Mouse (Mus musculus): ENCODE results near the gene Vwa8. TPM values are rescaled to one million over a fixed set of nuclear protein-coding genes. Genes with fewer than 3 reads are reported as not detected.

The Vwa8 gene
- polyA plus RNA-seq, 1 experiment: 8.8 TPM

- TF ChIP-seq CTCF (IDR thresholded peaks at IDR 0.05; ENCODE audit: borderline replicate concordance, extremely low read depth, insufficient read depth, insufficient read length): no peak
- TF ChIP-seq POLR2A (IDR thresholded peaks at IDR 0.05; ENCODE audit: borderline replicate concordance, extremely low read depth, insufficient read depth, insufficient read length, poor library complexity, severe bottlenecking): no peak
- no peak for DNase-seq (ENCODE audit: low read depth)
Observed at GRCm38 (mm10) chr14:78848477-78848876, 375 bp upstream of the Vwa8 start.

GRCm38 (mm10) chr14:78849961-78850578 is 1.2 kb downstream of the Vwa8 start:
- DNase-seq (ENCODE audit: low read depth): peak; percentile 9
- TF ChIP-seq CTCF (IDR thresholded peaks at IDR 0.05; ENCODE audit: borderline replicate concordance, extremely low read depth, insufficient read depth, insufficient read length) (no peak), POLR2A (IDR thresholded peaks at IDR 0.05; ENCODE audit: borderline replicate concordance, extremely low read depth, insufficient read depth, insufficient read length, poor library complexity, severe bottlenecking) (no peak)

GRCm38 (mm10) chr14:78850666-78851065 is 1.8 kb downstream of the Vwa8 start:
- TF ChIP-seq CTCF (IDR thresholded peaks at IDR 0.05; ENCODE audit: borderline replicate concordance, extremely low read depth, insufficient read depth, insufficient read length): no peak
- no peak for TF ChIP-seq POLR2A (IDR thresholded peaks at IDR 0.05; ENCODE audit: borderline replicate concordance, extremely low read depth, insufficient read depth, insufficient read length, poor library complexity, severe bottlenecking)
- DNase-seq (ENCODE audit: low read depth): peak; percentile 20

- peak; percentile 12 for DNase-seq (ENCODE audit: low read depth)
- no peak for TF ChIP-seq CTCF (IDR thresholded peaks at IDR 0.05; ENCODE audit: borderline replicate concordance, extremely low read depth, insufficient read depth, insufficient read length)
- no peak for TF ChIP-seq POLR2A (IDR thresholded peaks at IDR 0.05; ENCODE audit: borderline replicate concordance, extremely low read depth, insufficient read depth, insufficient read length, poor library complexity, severe bottlenecking)
Observed at GRCm38 (mm10) chr14:78851366-78851765, 2.5 kb downstream of the Vwa8 start.

- TF ChIP-seq CTCF (IDR thresholded peaks at IDR 0.05; ENCODE audit: borderline replicate concordance, extremely low read depth, insufficient read depth, insufficient read length): no peak
- no peak for TF ChIP-seq POLR2A (IDR thresholded peaks at IDR 0.05; ENCODE audit: borderline replicate concordance, extremely low read depth, insufficient read depth, insufficient read length, poor library complexity, severe bottlenecking)
Observed at GRCm38 (mm10) chr14:78852401-78853246, 3.8 kb downstream of the Vwa8 start.

GRCm38 (mm10) chr14:78861156-78861555 is 12.3 kb downstream of the Vwa8 start:
- TF ChIP-seq CTCF (IDR thresholded peaks at IDR 0.05; ENCODE audit: borderline replicate concordance, extremely low read depth, insufficient read depth, insufficient read length) (no peak), POLR2A (IDR thresholded peaks at IDR 0.05; ENCODE audit: borderline replicate concordance, extremely low read depth, insufficient read depth, insufficient read length, poor library complexity, severe bottlenecking) (no peak)
- no peak for DNase-seq (ENCODE audit: low read depth)

More at GRCm38 (mm10) chr14:78852401-78853246, 3.8 kb downstream of the Vwa8 start:
- peak; percentile 4 for DNase-seq (ENCODE audit: low read depth)

GRCm38 (mm10) chr14:78870036-78870435 is 21.2 kb downstream of the Vwa8 start:
- no peak for TF ChIP-seq CTCF (IDR thresholded peaks at IDR 0.05; ENCODE audit: borderline replicate concordance, extremely low read depth, insufficient read depth, insufficient read length)
- TF ChIP-seq POLR2A (IDR thresholded peaks at IDR 0.05; ENCODE audit: borderline replicate concordance, extremely low read depth, insufficient read depth, insufficient read length, poor library complexity, severe bottlenecking): no peak
- DNase-seq (ENCODE audit: low read depth): no peak

- no peak for TF ChIP-seq POLR2A (IDR thresholded peaks at IDR 0.05; ENCODE audit: borderline replicate concordance, extremely low read depth, insufficient read depth, insufficient read length, poor library complexity, severe bottlenecking)
- TF ChIP-seq CTCF (IDR thresholded peaks at IDR 0.05; ENCODE audit: borderline replicate concordance, extremely low read depth, insufficient read depth, insufficient read length): no peak
- no peak for DNase-seq (ENCODE audit: low read depth)
Observed at GRCm38 (mm10) chr14:78877176-78877575, 28.3 kb downstream of the Vwa8 start.

GRCm38 (mm10) chr14:78878402-78879045 is 29.7 kb downstream of the Vwa8 start:
- TF ChIP-seq POLR2A (IDR thresholded peaks at IDR 0.05; ENCODE audit: borderline replicate concordance, extremely low read depth, insufficient read depth, insufficient read length, poor library complexity, severe bottlenecking) (no peak), CTCF (IDR thresholded peaks at IDR 0.05; ENCODE audit: borderline replicate concordance, extremely low read depth, insufficient read depth, insufficient read length) (no peak)
- DNase-seq (ENCODE audit: low read depth): peak; percentile 73

GRCm38 (mm10) chr14:78880879-78881278 is 32.0 kb downstream of the Vwa8 start:
- TF ChIP-seq POLR2A (IDR thresholded peaks at IDR 0.05; ENCODE audit: borderline replicate concordance, extremely low read depth, insufficient read depth, insufficient read length, poor library complexity, severe bottlenecking) (no peak), CTCF (IDR thresholded peaks at IDR 0.05; ENCODE audit: borderline replicate concordance, extremely low read depth, insufficient read depth, insufficient read length) (no peak)
- DNase-seq (ENCODE audit: low read depth): no peak

GRCm38 (mm10) chr14:78881563-78881962 is 32.7 kb downstream of the Vwa8 start:
- peak; percentile 19 for DNase-seq (ENCODE audit: low read depth)
- TF ChIP-seq POLR2A (IDR thresholded peaks at IDR 0.05; ENCODE audit: borderline replicate concordance, extremely low read depth, insufficient read depth, insufficient read length, poor library complexity, severe bottlenecking) (no peak), CTCF (IDR thresholded peaks at IDR 0.05; ENCODE audit: borderline replicate concordance, extremely low read depth, insufficient read depth, insufficient read length) (no peak)

Measured in brain, embryonic 14.5 days (tissue).